ENCODE assay signal across 8 mouse cellular contexts in genomic region chr11:68408127-68408526, GRCm38 (mm10). TPM values are rescaled to one million over a fixed set of nuclear protein-coding genes. Genes with fewer than 3 reads are reported as not detected.
DNase-seq lines count a peak whose midpoint lies in the region; ATAC-seq lines count a peak whose summit lies in the region.

No protein-coding gene starts in this region.

- DNase-seq in heart, adult 11 months = peak; percentile 95
- DNase-seq in heart, postnatal 25 days (ENCODE audit: low spot score) = no peak
- DNase-seq in gastrocnemius, postnatal 4 days (ENCODE audit: low spot score in 2 of 2) = peak; percentile 69 to 81
- DNase-seq in layer of hippocampus, adult 18-20 months (ENCODE audit: low spot score in 2 of 2) = peak; percentile 32 to 80
- peak; percentile 89 for DNase-seq in lung, postnatal 36 days
- peak; percentile 74 for DNase-seq in skeletal muscle tissue, adult 2 months (ENCODE audit: low read depth, low spot score)

- ATAC-seq in activated CD4-positive, CD25-positive, alpha-beta regulatory T cell, adult 4 months = peak; percentile 49
- peak; percentile 96 for ATAC-seq in common myeloid progenitor, adult 5-6 weeks (replicated peaks; ENCODE audit: low read depth, poor library complexity, severe bottlenecking)

- intact Hi-C loops in heart, postnatal 25 days (cut with DNase I) = loop anchor here (1.0 to 10.0 kb wide), 3 partner anchors 196 to 513 kb away; no protein-coding TSS in a partner anchor

RNA-seq across cellular contexts. Expression of gene Ntn1, which starts 7.5 kb away (rescaled TPM):
- total RNA-seq in heart, postnatal 25 days (2021) = 10 to 100 TPM; 53.0 to 54.8 TPM
- under 1 TPM; 0.17 to 0.41 TPM for polyA plus RNA-seq in activated CD4-positive, CD25-positive, alpha-beta regulatory T cell, adult 4 months (2017; shearing (Covaris generic))
- 0.24 TPM in 1 of 2 replicates, not detected in the other for total RNA-seq in common myeloid progenitor, adult 5-6 weeks (2017)
- 10 to 100 TPM; 28.6 to 29.0 TPM for total RNA-seq in gastrocnemius, postnatal 4 days (2021)
- 1 to 10 TPM; 5.7 to 6.9 TPM for total RNA-seq in layer of hippocampus, adult 18-20 months (2021)

RNA-seq across cellular contexts. Expression of gene Pik3r5, which starts 23.8 kb away (rescaled TPM):
- 1 to 10 TPM in 1 of 2 experiments, under 1 TPM in 1; 0.70 to 1.1 TPM for total RNA-seq in heart, postnatal 25 days (2021)
- 10 to 100 TPM; 17.1 to 20.0 TPM for polyA plus RNA-seq in activated CD4-positive, CD25-positive, alpha-beta regulatory T cell, adult 4 months (2017; shearing (Covaris generic))
- total RNA-seq in common myeloid progenitor, adult 5-6 weeks (2017) = 3.3 and 3.6 TPM in 2 replicates
- under 1 TPM; 0.78 to 0.80 TPM for total RNA-seq in gastrocnemius, postnatal 4 days (2021)
- 1 to 10 TPM; 2.4 to 2.8 TPM for total RNA-seq in layer of hippocampus, adult 18-20 months (2021)
